Mouse (Mus musculus): ENCODE data around the gene Man1a2. TPM values are rescaled to one million over a fixed set of nuclear protein-coding genes. Genes with fewer than 3 reads are reported as not detected.

The Man1a2 gene
- polyA plus RNA-seq, 1 experiment from 2014 or later: 75.5 TPM

DNA sequence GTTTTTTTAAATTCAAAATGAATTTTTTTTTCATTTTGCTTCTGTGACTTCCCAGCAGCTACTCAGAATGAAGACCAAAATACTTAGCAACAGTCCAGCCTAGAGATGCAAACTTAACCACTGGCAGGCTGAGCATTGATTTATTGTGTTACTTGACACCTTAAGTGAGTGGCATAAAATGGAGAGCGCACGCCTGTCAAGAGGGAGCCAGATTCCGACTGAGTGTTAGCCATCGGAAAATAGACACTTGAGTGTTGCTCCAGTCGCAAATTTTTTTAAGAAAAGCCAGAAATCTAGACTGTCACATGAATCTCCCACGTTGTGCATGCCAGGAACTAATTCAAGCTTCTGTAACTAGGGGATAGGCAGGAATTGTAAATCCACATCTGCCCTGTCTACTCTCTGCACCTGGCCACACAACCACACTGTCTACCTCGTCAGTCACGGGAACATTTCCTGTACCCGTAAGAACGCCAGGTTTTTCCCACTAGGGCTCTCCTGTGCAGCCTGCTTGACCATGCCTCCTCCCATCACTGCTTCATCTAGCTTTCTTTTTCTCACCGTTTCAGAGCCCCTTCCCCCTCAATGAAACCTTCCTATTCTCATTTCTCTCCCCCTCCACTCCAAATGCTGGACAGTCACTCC lies 3.7 kb downstream of the Man1a2 start:
- 26% methylated on average over 11 of the region's 11 CpGs for WGBS
- DNase-seq (ENCODE audit: low spot score): no peak
- Histone ChIP-seq H3K36me3 (no peaks in the 10 kb centered on the region), H3K9me3 (no peaks in the 10 kb centered on the region), H3K4me3 (peak overlapping the region; percentile 94), H3K27ac (0 out of 2 replicates have a peak overlapping the region, but pooled peaks have one; percentile 42), H3K4me1 (peaks cover 37% of the 10 kb centered on the region), H3K27me3 (ENCODE audit: insufficient read depth, poor library complexity, severe bottlenecking) (no peaks in the 10 kb centered on the region)

- Histone ChIP-seq H3K4me3 (0 out of 2 replicates have a peak overlapping the region, but pooled peaks have one; percentile 3), H3K4me1 (peaks cover 38% of the 10 kb centered on the region), H3K27ac (no peak overlapping the region), H3K27me3 (ENCODE audit: insufficient read depth, poor library complexity, severe bottlenecking) (no peaks in the 10 kb centered on the region), H3K36me3 (no peaks in the 10 kb centered on the region), H3K9me3 (no peaks in the 10 kb centered on the region)
- 61% methylated on average over 2 of the region's 2 CpGs for WGBS
- DNase-seq (ENCODE audit: low spot score): no peak
Measured at GRCm38 (mm10) chr3:100680226-100680625, 5.1 kb downstream of the Man1a2 start.

DNA sequence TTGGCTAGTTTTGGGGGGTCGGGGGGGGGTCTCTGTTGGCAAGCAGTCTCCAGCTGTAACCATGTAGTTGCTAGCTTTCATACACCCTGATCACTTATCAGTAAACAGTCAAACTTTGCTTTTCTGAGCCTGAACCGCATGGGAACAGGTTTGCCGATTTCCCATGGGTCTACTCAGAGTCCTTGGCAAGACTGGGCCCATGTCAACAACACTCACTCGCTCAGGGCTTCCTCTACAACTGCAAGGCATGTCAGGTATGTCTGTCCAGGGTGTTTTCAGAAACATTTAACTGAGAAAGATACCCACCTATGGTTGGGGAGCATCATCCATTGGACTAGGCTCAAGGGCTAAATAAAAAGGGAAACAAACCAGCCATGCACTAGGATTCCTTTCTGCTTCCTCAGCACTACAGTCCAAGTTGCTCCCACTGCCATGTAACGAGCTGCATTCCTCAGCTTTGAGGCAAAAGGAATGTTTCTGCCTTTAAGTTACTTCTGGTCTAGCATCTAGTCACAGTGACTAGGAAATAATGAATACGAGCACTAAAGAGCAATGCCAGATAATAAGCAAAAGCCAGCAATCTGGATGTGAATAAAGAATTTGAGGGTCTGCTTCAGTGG lies 6.2 kb downstream of the Man1a2 start:
- Histone ChIP-seq H3K4me1 (peaks cover 42% of the 10 kb centered on the region), H3K9me3 (no peaks in the 10 kb centered on the region), H3K36me3 (no peaks in the 10 kb centered on the region), H3K4me3 (no peak overlapping the region), H3K27ac (no peak overlapping the region), H3K27me3 (ENCODE audit: insufficient read depth, poor library complexity, severe bottlenecking) (no peaks in the 10 kb centered on the region)
- no peak for DNase-seq (ENCODE audit: low spot score)
- WGBS: 76% methylated on average over 6 of the region's 6 CpGs

DNA sequence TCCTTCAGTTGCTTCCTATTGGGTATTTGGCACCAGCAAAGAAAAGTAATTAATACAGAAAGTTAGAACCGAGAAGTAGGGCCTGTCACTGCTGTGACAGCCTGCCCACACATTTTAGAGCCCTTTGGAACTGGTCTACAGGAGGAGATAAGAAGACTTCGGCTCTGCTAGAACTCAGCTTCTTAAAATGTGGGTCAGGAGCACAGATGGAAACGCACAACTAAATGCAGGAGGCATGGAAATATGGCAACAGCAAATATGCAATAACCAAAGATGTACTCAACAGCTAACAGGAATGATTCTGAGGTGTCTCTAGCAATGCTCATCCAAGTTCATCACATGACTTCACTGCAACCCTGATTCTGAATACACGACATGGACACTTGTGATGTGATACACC lies 10.2 kb downstream of the Man1a2 start:
- 71% methylated on average over 4 of the region's 4 CpGs for WGBS
- H3K9me3 ChIP-seq: no peaks in the 10 kb centered on the region
- H3K27ac ChIP-seq: no peak overlapping the region
- H3K27me3 ChIP-seq (ENCODE audit: insufficient read depth, poor library complexity, severe bottlenecking): no peaks in the 10 kb centered on the region
- H3K36me3 ChIP-seq: no peaks in the 10 kb centered on the region
- DNase-seq (ENCODE audit: low spot score): no peak
- no peak overlapping the region for H3K4me3 ChIP-seq
- H3K4me1 ChIP-seq: peaks cover 20% of the 10 kb centered on the region

- no peak for DNase-seq (ENCODE audit: low spot score)
Measured at GRCm38 (mm10) chr3:100670412-100670811, 14.9 kb downstream of the Man1a2 start.

GRCm38 (mm10) chr3:100653291-100653690 lies 32.0 kb downstream of the Man1a2 start:
- WGBS: 78% methylated on average over 1 of the region's 1 CpGs
- H3K27me3 ChIP-seq (ENCODE audit: insufficient read depth, poor library complexity, severe bottlenecking): no peaks in the 10 kb centered on the region

More at GRCm38 (mm10) chr3:100670412-100670811, 14.9 kb downstream of the Man1a2 start:
- Histone ChIP-seq H3K4me1 (peaks cover 5% of the 10 kb centered on the region; the same call in 1 of the 2 replicates), H3K4me3 (no peak overlapping the region), H3K36me3 (no peaks in the 10 kb centered on the region), H3K27me3 (ENCODE audit: insufficient read depth, poor library complexity, severe bottlenecking) (no peaks in the 10 kb centered on the region), H3K9me3 (no peaks in the 10 kb centered on the region), H3K27ac (no peak overlapping the region)
- 87% methylated on average over 2 of the region's 2 CpGs for WGBS

DNA sequence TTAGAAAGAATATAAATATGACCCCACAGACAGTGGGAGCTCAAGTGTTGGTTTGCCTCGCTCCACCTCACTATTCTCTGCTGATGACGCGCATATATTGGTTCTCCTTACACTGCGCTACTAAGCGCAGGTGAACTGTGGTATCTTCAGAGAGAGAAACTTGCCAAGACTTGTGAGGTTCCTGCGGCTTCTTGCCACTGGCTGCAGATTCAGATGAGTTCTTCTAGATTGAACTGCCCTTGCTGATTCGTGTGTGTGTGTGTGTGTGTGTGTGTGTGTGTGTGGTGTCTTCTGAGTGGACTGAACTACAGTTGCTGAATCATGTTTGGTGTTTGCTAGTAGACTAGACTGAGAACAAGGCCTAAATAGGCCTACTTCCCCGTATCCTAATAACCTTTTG lies 43.7 kb downstream of the Man1a2 start:
- Histone ChIP-seq H3K27ac (no peak overlapping the region), H3K4me1 (no peaks in the 10 kb centered on the region), H3K36me3 (peaks cover 19% of the 10 kb centered on the region), H3K27me3 (ENCODE audit: insufficient read depth, poor library complexity, severe bottlenecking) (no peaks in the 10 kb centered on the region), H3K9me3 (no peaks in the 10 kb centered on the region), H3K4me3 (no peak overlapping the region)
- 93% methylated on average over 8 of the region's 8 CpGs for WGBS
- DNase-seq (ENCODE audit: low spot score): no peak

More at GRCm38 (mm10) chr3:100653291-100653690, 32.0 kb downstream of the Man1a2 start:
- Histone ChIP-seq H3K27ac (no peak overlapping the region), H3K4me3 (no peak overlapping the region), H3K9me3 (no peaks in the 10 kb centered on the region), H3K36me3 (peaks cover 11% of the 10 kb centered on the region; the same call in 1 of the 2 replicates), H3K4me1 (peaks cover 7% of the 10 kb centered on the region; the same call in 1 of the 2 replicates)
- DNase-seq (ENCODE audit: low spot score): no peak

DNA sequence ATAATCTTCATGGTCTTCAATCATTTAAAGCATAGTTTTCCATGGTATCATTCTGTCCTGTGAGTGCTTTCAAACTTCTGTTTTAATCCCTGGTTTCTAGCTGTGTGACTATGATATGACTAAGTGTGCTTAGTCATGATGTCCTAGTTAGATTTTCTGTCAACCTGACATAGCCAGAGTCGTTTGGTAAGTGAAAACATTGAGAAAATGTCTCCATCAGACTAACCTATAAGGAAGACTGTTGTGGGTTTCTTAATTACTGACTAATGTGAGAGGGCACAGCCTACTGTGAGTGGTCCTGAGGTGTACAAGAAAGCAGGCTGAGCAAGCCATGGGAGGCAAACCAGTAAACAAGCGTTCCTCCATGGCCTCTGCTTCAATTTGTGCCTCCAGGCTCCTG lies 49.0 kb downstream of the Man1a2 start:
- H3K4me3 ChIP-seq: no peak overlapping the region
- 83% methylated on average over 2 of the region's 2 CpGs for WGBS
- DNase-seq (ENCODE audit: low spot score): no peak

GRCm38 (mm10) chr3:100634821-100635220 lies 50.5 kb downstream of the Man1a2 start:
- Histone ChIP-seq H3K36me3 (peaks cover 7% of the 10 kb centered on the region; the same call in 1 of the 2 replicates), H3K4me1 (no peaks in the 10 kb centered on the region), H3K9me3 (no peaks in the 10 kb centered on the region), H3K27me3 (ENCODE audit: insufficient read depth, poor library complexity, severe bottlenecking) (no peaks in the 10 kb centered on the region), H3K27ac (no peak overlapping the region), H3K4me3 (no peak overlapping the region)
- WGBS: 75% methylated on average over 4 of the region's 4 CpGs
- DNase-seq (ENCODE audit: low spot score): no peak

More for the DNA sequence above, 49.0 kb downstream of the Man1a2 start:
- peaks cover 7% of the 10 kb centered on the region; the same call in 1 of the 2 replicates for H3K36me3 ChIP-seq
- H3K9me3 ChIP-seq: no peaks in the 10 kb centered on the region
- H3K4me1 ChIP-seq: no peaks in the 10 kb centered on the region
- H3K27ac ChIP-seq: no peak overlapping the region
- H3K27me3 ChIP-seq (ENCODE audit: insufficient read depth, poor library complexity, severe bottlenecking): no peaks in the 10 kb centered on the region

DNA sequence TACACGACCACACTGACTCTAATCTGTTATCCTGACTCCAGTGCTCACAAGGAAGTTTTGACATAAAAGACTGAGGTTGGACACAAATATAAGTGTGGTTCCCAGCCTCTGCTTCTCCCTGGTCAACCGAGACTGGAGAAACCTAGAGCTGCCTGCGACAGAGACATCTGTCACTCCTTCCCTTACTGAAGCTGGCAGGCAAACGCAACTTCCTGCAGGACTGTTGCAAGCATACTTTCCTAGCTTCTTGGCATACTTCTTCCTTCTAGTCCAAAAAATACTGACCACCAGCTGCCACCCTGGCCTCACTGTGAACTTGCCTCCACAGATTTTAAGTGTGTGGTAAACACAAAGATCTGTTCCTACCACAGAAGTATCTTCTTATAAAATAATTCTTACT lies 66.8 kb downstream of the Man1a2 start:
- no peak for DNase-seq (ENCODE audit: low spot score)
- 72% methylated on average over 4 of the region's 4 CpGs for WGBS
- no peak overlapping the region for H3K27ac ChIP-seq

GRCm38 (mm10) chr3:100610916-100611315 lies 74.4 kb downstream of the Man1a2 start:
- Histone ChIP-seq H3K27ac (no peak overlapping the region), H3K27me3 (ENCODE audit: insufficient read depth, poor library complexity, severe bottlenecking) (no peaks in the 10 kb centered on the region), H3K4me3 (no peak overlapping the region), H3K4me1 (no peaks in the 10 kb centered on the region), H3K36me3 (peaks cover 5% of the 10 kb centered on the region; the same call in 1 of the 2 replicates), H3K9me3 (no peaks in the 10 kb centered on the region)
- no peak for DNase-seq (ENCODE audit: low spot score)
- WGBS: 81% methylated on average over 1 of the region's 1 CpGs

More for the DNA sequence above, 66.8 kb downstream of the Man1a2 start:
- H3K4me3 ChIP-seq: no peak overlapping the region
- H3K9me3 ChIP-seq: no peaks in the 10 kb centered on the region
- H3K27me3 ChIP-seq (ENCODE audit: insufficient read depth, poor library complexity, severe bottlenecking): no peaks in the 10 kb centered on the region
- H3K4me1 ChIP-seq: no peaks in the 10 kb centered on the region
- H3K36me3 ChIP-seq: no peaks in the 10 kb centered on the region

GRCm38 (mm10) chr3:100604539-100604938 lies 80.8 kb downstream of the Man1a2 start:
- Histone ChIP-seq H3K4me3 (no peak overlapping the region), H3K27me3 (ENCODE audit: insufficient read depth, poor library complexity, severe bottlenecking) (no peaks in the 10 kb centered on the region), H3K9me3 (no peaks in the 10 kb centered on the region), H3K36me3 (peaks cover 25% of the 10 kb centered on the region), H3K4me1 (peaks cover 7% of the 10 kb centered on the region; the same call in 1 of the 2 replicates), H3K27ac (no peak overlapping the region)
- 81% methylated on average over 2 of the region's 2 CpGs for WGBS
- DNase-seq (ENCODE audit: low spot score): no peak

DNA sequence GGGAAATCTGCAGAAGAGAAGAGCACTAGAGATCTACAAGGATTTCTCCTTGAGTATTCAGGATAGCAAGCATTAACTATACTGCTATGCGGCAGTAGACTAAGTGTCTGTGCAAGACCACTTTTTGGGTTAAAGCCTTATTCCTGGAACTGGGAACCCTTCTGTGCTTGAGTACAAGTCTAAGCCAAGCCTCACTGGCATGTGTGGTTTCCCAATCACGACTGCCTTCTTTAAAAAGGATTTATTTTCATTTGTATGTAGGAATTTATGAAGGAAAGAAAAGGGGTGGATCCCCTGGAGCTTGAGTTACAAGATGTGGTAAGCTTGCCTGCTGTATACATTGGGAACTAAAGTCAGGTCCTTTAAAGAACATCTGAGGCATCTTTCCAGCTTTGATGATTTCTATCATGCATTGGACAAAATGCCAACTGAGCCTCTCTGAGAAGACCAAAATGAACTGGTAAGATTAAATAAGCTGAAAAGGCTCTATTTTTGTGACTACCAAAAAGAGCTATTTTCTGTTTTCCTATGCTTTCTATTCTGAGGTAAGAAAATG lies 86.0 kb downstream of the Man1a2 start:
- Histone ChIP-seq H3K9me3 (no peaks in the 10 kb centered on the region), H3K4me3 (no peak overlapping the region), H3K36me3 (peaks cover 10% of the 10 kb centered on the region; the same call in 1 of the 2 replicates), H3K27me3 (ENCODE audit: insufficient read depth, poor library complexity, severe bottlenecking) (no peaks in the 10 kb centered on the region), H3K27ac (no peak overlapping the region), H3K4me1 (no peaks in the 10 kb centered on the region)
- WGBS: 79% methylated on average over 2 of the region's 2 CpGs
- DNase-seq (ENCODE audit: low spot score): no peak
